Mouse (Mus musculus) CH12.LX (cell line): ENCODE measurements at regions not wholly inside any gene's neighbourhood (a gene's known extent, or its start where the extent isn't known, plus 50 kb on each side); places are given as distances from the start of the nearest gene placed in this dataset.

Experiments used
- DNase-seq: peaks from one replicate; pipeline ENCODE4 v3.0.0-alpha.2; 2013; ENCODE audit errors: extremely low read depth
- H3K27ac ChIP-seq: 2 replicates; pipeline ENCODE4 v1.5.1; 2012; ENCODE audit warnings: low read depth, mild to moderate bottlenecking, control low read depth, moderate library complexity; ENCODE audit not compliant: insufficient read depth
- H3K27me3 ChIP-seq: replicated peaks from 2 replicates; pipeline ENCODE3; 2012; ENCODE audit warnings: inconsistent platforms
- H3K36me3 ChIP-seq, 2 experiments: replicated peaks in 1 of 2; 2 replicates each; pipeline versions ENCODE3 to v1.6.1; 2012; ENCODE audit warnings: inconsistent platforms in 1 of 2, low read length in 1 of 2, mild to moderate bottlenecking in 1 of 2, mixed read lengths in 1 of 2, moderate library complexity in 1 of 2; ENCODE audit not compliant: control insufficient read depth in 1 of 2, insufficient read depth in 1 of 2
- H3K4me1 ChIP-seq, 2 experiments: 2 replicates each; pipeline ENCODE4 v1.6.1; 2012; ENCODE audit warnings: inconsistent platforms in 1 of 2, moderate library complexity in 1 of 2; ENCODE audit not compliant: insufficient read depth in 2 of 2, control insufficient read depth in 1 of 2
- H3K4me2 ChIP-seq: 2 replicates; pipeline ENCODE4 v1.6.1; 2012; ENCODE audit warnings: low read depth, mild to moderate bottlenecking, control low read depth; ENCODE audit not compliant: poor library complexity, insufficient read depth, severe bottlenecking
- H3K4me3 ChIP-seq, 3 experiments: fragments of 150-350 bp in 1 of 3; sonication (generic) in 1 of 3; replicated peaks in 1 of 3; 2 replicates each; pipeline versions ENCODE3 to v1.5.1; 2011 to 2012; ENCODE audit warnings: low read depth in 2 of 3, low read length in 2 of 3, mild to moderate bottlenecking in 2 of 3, moderate library complexity in 2 of 3, control low read depth in 1 of 3, improper control_type of control experiment in 1 of 3, inconsistent platforms in 1 of 3, mixed read lengths in 1 of 3; ENCODE audit not compliant: poor library complexity in 1 of 3
- H3K79me2 ChIP-seq: replicated peaks from 2 replicates; pipeline ENCODE4 v1.6.1; 2012; ENCODE audit warnings: mild to moderate bottlenecking, moderate library complexity; ENCODE audit not compliant: control insufficient read depth, poor library complexity, insufficient read depth, severe bottlenecking; ENCODE audit errors: extremely low read depth
- H3K9ac ChIP-seq: 2 replicates; pipeline ENCODE4 v1.6.1; 2012; ENCODE audit warnings: low read depth, mild to moderate bottlenecking, control low read depth, moderate library complexity; ENCODE audit not compliant: insufficient read depth
- H3K9me3 ChIP-seq: replicated peaks from 2 replicates; pipeline ENCODE3; 2012; ENCODE audit warnings: low read length, inconsistent platforms, mixed read lengths
- CHD1 ChIP-seq: IDR thresholded peaks from 2 replicates; pipeline ENCODE4 v1.6.1; 2012; ENCODE audit warnings: low read depth, low read length, improper control_type of control experiment, inconsistent platforms
- GABPA ChIP-seq: IDR thresholded peaks from 2 replicates; pipeline ENCODE4 v1.6.1; 2012; ENCODE audit warnings: low read depth, low read length, improper control_type of control experiment, inconsistent platforms; ENCODE audit not compliant: insufficient replicate concordance
- HCFC1 ChIP-seq: IDR thresholded peaks from 2 replicates; pipeline ENCODE4 v1.6.1; 2012; ENCODE audit warnings: low read depth, mild to moderate bottlenecking, inconsistent platforms, low read length, improper control_type of control experiment
- MAFK ChIP-seq: IDR thresholded peaks from 2 replicates; pipeline ENCODE4 v1.6.1; 2011; ENCODE audit warnings: low read length, improper control_type of control experiment; ENCODE audit not compliant: insufficient replicate concordance
- MXI1 ChIP-seq: IDR thresholded peaks from 2 replicates; pipeline ENCODE4 v1.6.1; 2011; ENCODE audit warnings: mild to moderate bottlenecking, low read depth, low read length, improper control_type of control experiment
- MYC ChIP-seq: IDR thresholded peaks from 2 replicates; pipeline ENCODE4 v1.6.1; 2011; ENCODE audit warnings: low read depth, mild to moderate bottlenecking, improper control_type of control experiment, low read length
- NRF1 ChIP-seq: IDR thresholded peaks from 2 replicates; pipeline ENCODE4 v1.6.1; 2014; ENCODE audit warnings: low read depth, mild to moderate bottlenecking, inconsistent platforms, low read length, improper control_type of control experiment, moderate library complexity
- PAX5 ChIP-seq: IDR thresholded peaks from 2 replicates; pipeline ENCODE4 v1.6.1; 2012; ENCODE audit warnings: low read length, inconsistent platforms, mixed read lengths
- POLR2A ChIP-seq: IDR thresholded peaks from 2 replicates; pipeline ENCODE4 v1.6.1; 2011; ENCODE audit warnings: low read depth, mild to moderate bottlenecking, improper control_type of control experiment, low read length
- POLR2AphosphoS2 ChIP-seq: IDR thresholded peaks from 2 replicates; pipeline ENCODE4 v1.6.1; 2011; ENCODE audit warnings: low read depth, low read length, improper control_type of control experiment
- RAD21 ChIP-seq: IDR thresholded peaks from 2 replicates; pipeline ENCODE4 v1.6.1; 2011; ENCODE audit warnings: low read depth, mild to moderate bottlenecking, low read length, improper control_type of control experiment, moderate library complexity
- SIN3A ChIP-seq: IDR thresholded peaks from 2 replicates; pipeline ENCODE4 v1.6.1; 2012; ENCODE audit warnings: low read length, improper control_type of control experiment, inconsistent platforms
- SMC3 ChIP-seq: IDR thresholded peaks from 2 replicates; pipeline ENCODE4 v1.6.1; 2011; ENCODE audit warnings: low read depth, low read length, improper control_type of control experiment
- UBTF ChIP-seq: IDR thresholded peaks from 2 replicates; pipeline ENCODE4 v1.6.1; 2012; ENCODE audit warnings: low read depth, mild to moderate bottlenecking, inconsistent platforms, low read length, improper control_type of control experiment, moderate library complexity
- USF1 ChIP-seq: IDR thresholded peaks from 2 replicates; pipeline ENCODE4 v1.6.1; 2014; ENCODE audit warnings: low read depth, mild to moderate bottlenecking, inconsistent platforms, low read length, improper control_type of control experiment
- ZC3H11A ChIP-seq: IDR thresholded peaks from 2 replicates; pipeline ENCODE4 v1.6.1; 2012; ENCODE audit warnings: low read depth, mild to moderate bottlenecking, inconsistent platforms, low read length, improper control_type of control experiment
- ZMIZ1 ChIP-seq: IDR thresholded peaks from 2 replicates; pipeline ENCODE4 v1.6.1; 2012; ENCODE audit warnings: low read depth, mild to moderate bottlenecking, inconsistent platforms, low read length, improper control_type of control experiment
- ZNF384 ChIP-seq: IDR thresholded peaks from 2 replicates; pipeline ENCODE4 v1.6.1; 2012; ENCODE audit warnings: low read depth, low read length, improper control_type of control experiment, inconsistent platforms
- dilution Hi-C: fragments of 300-500 bp; cut with MboI; formaldehyde crosslinking; loops from 2 replicates; pipeline ENCODE4 v1.14.3; 2020; ENCODE audit warnings: low sequenced_read_pairs; ENCODE audit not compliant: extremely low pct_unique_long_range_greater_than_20kb, extremely low pct_ligation_motif_present
- in situ Hi-C: fragments of 300-500 bp; cut with MboI; formaldehyde crosslinking; loops from 3 replicates; pipeline ENCODE4 v1.14.3; 2019; ENCODE audit warnings: low sequenced_read_pairs, low pct_ligation_motif_present, low pct_unique_long_range_greater_than_20kb, mixed read lengths

GRCm38 (mm10) chr11:45508566-45508965, 343.3 kb upstream of the Clint1 start:
- in situ Hi-C loops: no loop called here

DNA sequence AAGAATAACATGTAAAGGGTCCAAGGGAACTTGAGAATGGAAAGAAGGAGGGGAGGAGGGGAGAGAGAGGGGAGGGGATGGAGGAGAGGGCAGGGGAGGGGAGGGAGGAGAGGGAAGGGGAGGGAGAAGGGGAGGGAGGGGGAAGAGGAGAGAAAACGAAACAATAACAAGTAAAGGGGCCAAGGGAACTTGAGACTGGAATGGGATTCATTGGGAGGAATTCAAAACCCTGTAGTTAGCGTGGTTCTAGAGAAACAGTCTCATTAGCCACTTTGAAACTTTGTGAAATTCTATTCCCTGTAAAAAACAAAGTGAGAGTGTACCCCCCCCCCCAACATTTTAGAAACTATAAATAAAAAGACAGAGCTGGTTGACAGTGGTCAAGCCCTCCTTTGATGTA, 342.6 kb upstream of the Clint1 start:
- no peak for DNase-seq
- in situ Hi-C loops: no loop called here
- no peaks in the 10 kb centered on the region for H3K79me2 ChIP-seq

More at GRCm38 (mm10) chr11:45508566-45508965, 343.3 kb upstream of the Clint1 start:
- no peak overlapping the region for H3K9ac ChIP-seq
- TF ChIP-seq PAX5 (no peak), ZMIZ1 (no peak), SIN3A (no peak), GABPA (no peak), ZNF384 (no peak), POLR2A (no peak), USF1 (no peak), POLR2AphosphoS2 (no peak), HCFC1 (no peak), SMC3 (no peak), UBTF (no peak), MXI1 (no peak), RAD21 (no peak), MAFK (no peak), MYC (no peak), ZC3H11A (no peak)
- TF ChIP-seq, all 38 proteins: peak for 0
- Histone ChIP-seq H3K4me2 (no peak overlapping the region), H3K27ac (no peak overlapping the region), H3K27me3 (no peaks in the 10 kb centered on the region), H3K79me2 (no peaks in the 10 kb centered on the region), H3K4me1 (no peaks in the 10 kb centered on the region), H3K36me3 (no peaks in the 10 kb centered on the region), H3K9me3 (peaks cover 5% of the 10 kb centered on the region), H3K4me3 (no peak overlapping the region)
- DNase-seq: no peak
- dilution Hi-C loops: no loop called here

More for the DNA sequence above, 342.6 kb upstream of the Clint1 start:
- Histone ChIP-seq H3K27ac (no peak overlapping the region), H3K9me3 (peaks cover 5% of the 10 kb centered on the region), H3K4me2 (no peak overlapping the region; the same call in 1 of the 2 replicates), H3K9ac (no peak overlapping the region), H3K36me3 (no peaks in the 10 kb centered on the region), H3K4me1 (no peaks in the 10 kb centered on the region), H3K4me3 (no peak overlapping the region), H3K27me3 (no peaks in the 10 kb centered on the region)
- TF ChIP-seq NRF1: no peak
- TF ChIP-seq CHD1: no peak
- dilution Hi-C loops: no loop called here
